Mouse (Mus musculus) monocyte, adult 2 months (primary cell): ENCODE results near the gene Cnbp.

Source experiments
- DNase-seq, 2 experiments: peaks; one replicate each; pipeline ENCODE4 v3.0.0; 2022; ENCODE audit warnings: low spot score in 2 of 2, low read depth in 1 of 2

Cnbp gene

DNA sequence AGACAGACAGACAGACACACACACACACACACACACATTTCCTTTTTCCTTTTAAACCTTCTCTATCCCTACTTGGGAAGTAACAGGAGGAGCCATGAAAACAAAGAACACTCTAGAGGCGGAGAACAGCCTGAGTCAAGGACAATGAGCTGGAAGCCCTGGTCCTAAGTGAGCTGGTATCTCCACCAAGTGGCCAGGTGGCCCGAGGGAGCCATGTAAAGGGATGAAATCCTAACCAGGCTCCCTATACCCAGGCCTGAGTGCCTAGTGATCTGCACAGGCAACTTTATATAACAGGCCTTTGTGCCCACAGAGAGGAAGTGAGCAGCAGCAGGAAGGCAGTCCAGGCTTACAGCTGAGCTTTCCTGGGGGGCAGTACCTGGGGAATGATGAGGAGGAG lies 44.0 kb downstream of the Cnbp start:
- DNase-seq: no peak

- DNase-seq: peak in 1 of 2 experiments; percentile 40
Observed at GRCm38 (mm10) chr6:87806028-87806427, 44.9 kb downstream of the Cnbp start.

- DNase-seq: no peak
Observed at GRCm38 (mm10) chr6:87805448-87805847, 45.5 kb downstream of the Cnbp start.

GRCm38 (mm10) chr6:87804886-87805285 lies 46.0 kb downstream of the Cnbp start:
- no peak for DNase-seq

DNA sequence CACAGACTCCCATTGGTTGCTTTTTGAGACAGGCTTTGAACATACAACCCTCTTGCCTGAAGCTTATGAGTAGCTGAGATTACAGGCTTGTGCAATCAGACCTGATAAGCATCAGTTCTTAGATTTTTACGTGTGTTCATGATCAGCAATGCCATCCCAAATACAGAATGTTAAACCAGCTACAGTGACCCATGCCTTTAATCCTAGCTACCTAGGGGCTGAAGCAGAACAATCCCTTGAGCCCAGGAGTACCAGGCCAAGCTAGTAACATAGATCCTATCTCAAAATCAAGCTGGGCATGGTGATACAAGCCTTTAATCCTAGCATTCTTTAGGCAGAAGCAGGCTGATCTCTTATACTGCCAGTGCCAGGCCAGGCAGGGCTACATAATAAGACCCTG lies 46.9 kb downstream of the Cnbp start:
- DNase-seq: no peak

DNA sequence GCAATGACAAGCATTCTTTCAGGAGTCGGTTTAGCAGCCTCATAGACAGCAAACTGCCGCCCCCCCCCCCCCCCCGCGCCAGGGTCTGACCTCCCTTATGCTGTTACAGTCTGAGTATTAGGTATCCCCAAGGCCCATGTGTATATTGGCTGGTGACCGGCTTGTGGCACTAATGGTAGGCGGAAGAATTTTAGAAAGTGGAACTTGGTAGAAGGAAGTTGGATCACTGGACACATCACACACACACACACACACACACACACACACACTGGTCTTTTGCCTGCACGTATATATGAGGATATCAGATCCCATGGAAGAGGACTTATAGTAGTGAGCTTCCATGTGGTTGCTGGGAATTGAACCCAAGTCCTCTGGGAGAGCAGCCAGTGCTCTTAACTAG lies 48.4 kb downstream of the Cnbp start:
- DNase-seq: no peak

GRCm38 (mm10) chr6:87799576-87799975 lies 51.3 kb downstream of the Cnbp start:
- no peak for DNase-seq

DNA sequence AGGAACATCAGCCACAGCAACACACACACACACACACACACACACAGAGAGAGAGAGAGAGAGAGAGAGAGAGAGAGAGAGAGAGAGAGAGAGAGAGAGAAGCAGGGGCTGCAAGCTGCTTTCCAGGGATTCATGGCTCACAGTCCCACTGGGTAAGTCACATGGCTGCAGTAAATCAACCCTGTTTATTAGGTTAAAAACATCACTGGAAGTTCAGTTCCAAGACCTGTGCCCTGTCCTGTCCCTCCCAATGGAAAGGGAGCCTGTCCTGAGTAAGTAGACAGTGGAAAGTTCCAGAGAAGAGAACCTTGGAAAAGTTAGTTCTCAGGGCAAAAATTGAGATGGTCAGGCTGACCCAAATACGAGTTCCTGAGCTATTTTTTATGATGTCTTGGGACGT lies 53.6 kb downstream of the Cnbp start:
- DNase-seq: no peak

- no peak for DNase-seq
Observed at GRCm38 (mm10) chr6:87796251-87796880, 54.5 kb downstream of the Cnbp start.

DNA sequence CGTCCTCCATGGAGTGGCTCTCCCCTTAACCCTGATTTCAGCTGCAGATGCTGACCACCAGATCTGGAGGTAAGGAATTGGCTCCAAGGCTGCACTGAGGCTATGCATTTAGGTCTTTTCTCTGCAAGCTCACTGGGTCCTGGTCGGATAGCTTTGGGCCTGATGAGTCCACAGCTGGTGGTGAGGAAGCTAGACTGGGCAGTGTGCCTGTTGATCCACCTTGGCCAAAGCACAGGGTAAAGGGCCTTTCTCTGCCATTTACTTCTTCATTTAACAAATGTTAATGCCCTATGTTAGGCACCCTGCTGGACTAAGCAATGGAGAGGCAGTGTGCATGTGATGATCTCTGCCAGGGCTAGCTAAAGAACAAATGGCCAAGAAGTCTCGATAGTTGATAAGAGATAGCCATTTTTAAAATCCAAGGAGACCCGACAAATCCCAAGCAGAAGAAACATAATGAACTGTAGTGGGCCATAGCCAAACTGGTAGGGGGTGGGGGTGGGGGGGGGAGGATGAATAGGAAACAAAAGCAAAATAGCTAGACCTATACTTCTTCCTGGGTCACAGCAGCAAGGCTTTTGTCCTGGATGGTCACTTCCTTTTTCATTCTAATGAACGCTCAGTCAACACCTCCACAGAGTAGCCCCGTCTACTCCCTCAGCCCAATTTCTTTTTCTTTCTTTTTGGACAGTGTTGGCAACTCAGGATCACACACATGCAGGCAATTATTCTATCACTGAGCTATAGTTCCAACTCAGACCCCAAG lies 55.3 kb downstream of the Cnbp start:
- DNase-seq: no peak

DNA sequence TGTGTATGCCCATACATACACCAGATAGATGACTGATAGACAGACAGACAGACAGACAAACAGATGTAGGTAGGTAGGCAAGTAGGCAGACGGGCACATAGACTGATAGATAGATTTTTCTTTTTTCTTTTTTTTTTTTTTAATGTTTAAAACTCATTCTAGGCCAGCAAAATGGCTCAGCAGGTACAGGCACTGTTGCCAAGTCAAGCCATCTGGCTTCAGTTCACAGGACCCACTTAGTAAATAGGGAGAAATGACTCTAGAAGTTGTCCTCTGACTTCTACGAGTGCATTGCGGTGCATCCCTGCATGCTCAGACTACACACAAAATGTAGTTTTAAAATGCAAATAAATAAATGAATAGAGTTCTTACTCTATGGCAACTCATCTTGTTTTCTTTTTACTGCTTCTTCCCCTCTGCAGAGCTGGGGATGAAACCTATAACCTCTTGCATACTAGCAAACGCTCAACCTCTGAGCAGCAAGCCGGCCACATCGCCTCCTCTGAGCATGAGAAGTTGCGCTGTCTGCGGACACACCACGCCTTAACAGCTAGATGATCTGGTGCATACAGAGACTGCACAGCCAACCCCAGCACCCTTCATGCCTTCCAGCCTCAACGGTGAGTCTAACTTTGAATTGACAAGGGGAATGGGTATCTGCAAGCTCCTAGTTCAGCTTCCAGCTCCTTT lies 56.9 kb downstream of the Cnbp start:
- no peak for DNase-seq
